Mouse (Mus musculus): ENCODE data around the gene Olfr437. TPM values are rescaled to one million over a fixed set of nuclear protein-coding genes. Genes with fewer than 3 reads are reported as not detected.
"Not testable (repeated sequence)": the region's sequence is repeated elsewhere in the genome, so short reads cannot be mapped to it uniquely, and the experiment has no call there.

The Olfr437 gene
- not detected for total RNA-seq (2021)
- long read RNA-seq, experiment 1, result 0 reads
- long read RNA-seq, experiment 2, result 0 reads

- DNase-seq (ENCODE audit: low spot score in 2 of 2), result no peak
These were observed at the start of gene Olfr437 for GRCm38 (mm10) chr6:43162982-43163381. Gene Olfr437 (plus strand): TSS chr6:43163282.

DNA sequence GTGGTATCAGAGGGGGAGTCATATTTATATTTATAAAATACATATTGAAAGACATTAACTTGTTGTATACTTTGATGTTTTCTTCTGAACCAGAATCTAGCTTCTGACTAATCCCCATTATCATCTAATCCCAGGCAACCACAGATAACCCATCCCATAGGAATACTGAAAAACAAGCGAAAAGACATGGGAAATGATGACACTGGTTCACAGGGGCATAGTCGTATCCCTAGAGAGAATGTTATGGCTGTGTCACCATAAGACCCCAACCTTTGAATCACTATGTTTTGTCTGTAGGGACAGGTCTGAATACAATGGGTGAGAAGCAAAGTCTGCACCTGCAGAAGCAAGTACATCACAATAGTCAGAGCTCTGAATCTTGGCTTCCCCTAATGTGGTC lies 16.8 kb upstream of the Olfr437 start, which contains the start of gene Olfr237-ps1:
TSS of gene Olfr237-ps1 (plus strand) at position 301 of the 400 bp plus-strand sequence.
- not testable (repeated sequence) for DNase-seq (ENCODE audit: low spot score in 2 of 2)

DNA sequence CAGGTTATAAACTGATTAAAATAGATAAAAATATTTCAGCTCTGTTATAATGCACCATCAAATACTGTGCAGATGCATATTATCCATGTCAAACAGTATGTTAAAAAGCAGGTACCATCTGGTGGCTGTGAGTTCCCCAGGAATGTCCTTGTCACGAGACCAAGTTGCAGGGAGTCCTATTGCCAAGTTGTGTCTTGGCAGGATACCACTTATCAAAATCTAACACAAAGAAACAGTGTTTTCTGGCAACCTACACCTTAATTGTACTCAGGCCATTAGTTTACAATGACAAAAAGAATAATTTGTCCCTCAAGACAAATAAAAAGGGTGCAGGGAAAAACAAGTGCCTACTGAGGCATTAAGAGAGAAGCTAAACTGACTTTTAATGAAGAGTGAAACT lies 3.6 kb upstream of the Olfr437 start:
- no peak for DNase-seq (ENCODE audit: low spot score in 2 of 2)

DNA sequence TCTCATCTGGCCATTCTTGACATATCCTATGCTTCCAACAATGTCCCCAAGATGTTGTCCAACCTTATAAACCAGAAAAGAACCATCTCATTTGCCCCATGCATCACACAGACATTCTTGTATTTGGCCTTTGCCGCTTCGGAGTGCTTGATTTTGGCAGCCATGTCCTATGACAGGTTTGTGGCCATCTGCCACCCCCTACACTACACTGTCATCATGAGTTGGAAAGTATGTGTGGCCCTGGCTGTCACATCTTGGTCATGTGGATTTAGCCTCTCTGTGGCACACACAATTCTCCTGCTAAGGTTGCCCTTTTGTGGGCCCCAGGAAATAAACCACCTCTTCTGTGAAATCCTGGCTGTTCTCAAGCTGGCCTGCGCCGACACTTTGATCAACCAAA lies 4.2 kb downstream of the Olfr437 start:
- no peak for DNase-seq (ENCODE audit: low spot score in 2 of 2)

DNA sequence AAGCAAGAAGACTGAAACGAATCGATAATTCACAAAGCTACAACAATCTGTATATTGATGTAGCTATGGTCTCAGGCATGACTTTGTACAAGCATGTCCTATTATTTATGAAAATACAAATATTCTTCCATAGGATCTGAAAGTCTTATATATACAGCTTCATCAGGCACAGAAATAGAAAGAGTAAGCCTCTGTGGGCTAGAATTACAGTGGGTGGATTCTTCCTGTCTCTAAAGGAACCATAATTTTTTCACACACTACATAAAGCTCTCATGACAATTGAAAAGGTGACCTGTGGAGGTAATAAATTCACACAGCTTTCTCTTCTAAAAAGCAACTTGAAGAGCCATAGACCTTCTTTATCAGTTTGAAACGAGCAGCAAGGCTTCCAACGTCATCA lies 8.8 kb downstream of the Olfr437 start, which contains the start of gene Olfr13:
TSS of gene Olfr13 (plus strand) at position 301 of the 400 bp plus-strand sequence.
- no peak for DNase-seq (ENCODE audit: low spot score in 2 of 2)

DNA sequence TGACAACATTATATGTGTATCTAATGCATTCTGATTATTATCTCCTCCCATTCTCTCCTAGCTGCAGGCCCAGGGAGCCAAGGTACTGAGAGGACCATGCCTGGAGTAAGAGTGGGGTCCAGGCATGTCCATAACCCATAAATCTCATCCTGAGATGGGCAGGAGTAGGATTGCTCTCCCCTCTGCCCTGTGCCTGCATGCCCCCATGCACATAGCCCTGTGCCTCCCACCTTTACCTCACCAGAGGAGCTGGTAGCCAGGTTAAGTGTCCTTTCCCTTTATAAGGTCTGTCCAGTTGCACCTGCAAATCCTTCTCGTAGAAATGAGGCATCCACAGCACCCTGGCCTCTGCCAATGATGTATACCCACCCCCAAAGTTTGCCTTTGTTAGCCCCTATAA lies 15.0 kb downstream of the Olfr437 start:
- no peak for DNase-seq (ENCODE audit: low spot score in 2 of 2)

DNA sequence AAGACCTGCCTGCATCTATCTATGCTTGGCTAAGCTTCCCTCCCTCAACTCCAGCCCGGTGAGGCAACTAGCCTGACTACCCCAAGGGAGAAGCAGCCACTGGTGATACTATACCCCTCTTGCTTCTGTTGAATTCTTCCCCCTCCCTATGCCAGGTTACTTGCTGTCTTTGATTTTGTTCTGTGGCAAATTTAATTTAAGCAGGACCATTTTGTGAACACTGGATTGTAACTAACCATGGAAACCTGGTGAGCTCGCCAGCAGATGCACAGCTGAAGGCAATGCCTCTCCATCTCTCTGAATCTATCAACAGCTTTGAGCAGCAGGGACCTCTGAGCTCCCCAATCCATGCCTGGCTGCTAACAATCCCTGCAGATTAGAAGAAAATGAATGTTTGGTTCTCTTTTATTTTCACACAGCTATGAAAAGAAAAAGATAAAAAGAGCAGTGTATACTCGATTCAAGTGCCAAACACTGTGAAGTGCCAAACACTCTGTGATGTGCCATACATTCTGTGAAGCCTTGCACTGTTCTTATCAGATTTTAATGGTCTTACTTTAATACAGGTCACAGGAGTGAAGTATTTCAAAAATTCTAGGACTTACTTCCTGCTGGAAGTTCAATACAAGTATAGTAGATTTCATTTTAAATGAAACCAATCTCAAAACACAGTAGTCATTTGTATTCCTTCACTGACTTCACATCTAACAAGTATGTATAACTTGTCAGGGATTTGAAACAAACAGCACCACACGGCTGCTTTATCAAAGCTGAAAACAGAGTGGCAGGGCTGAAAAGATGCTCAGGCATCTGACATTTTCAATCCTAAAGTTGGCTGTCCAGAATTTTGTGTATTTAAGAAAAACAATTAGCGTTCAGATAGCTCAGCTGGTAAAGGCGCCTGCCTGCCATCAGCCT lies 15.8 kb downstream of the Olfr437 start:
- no peak for DNase-seq (ENCODE audit: low spot score in 2 of 2)

DNA sequence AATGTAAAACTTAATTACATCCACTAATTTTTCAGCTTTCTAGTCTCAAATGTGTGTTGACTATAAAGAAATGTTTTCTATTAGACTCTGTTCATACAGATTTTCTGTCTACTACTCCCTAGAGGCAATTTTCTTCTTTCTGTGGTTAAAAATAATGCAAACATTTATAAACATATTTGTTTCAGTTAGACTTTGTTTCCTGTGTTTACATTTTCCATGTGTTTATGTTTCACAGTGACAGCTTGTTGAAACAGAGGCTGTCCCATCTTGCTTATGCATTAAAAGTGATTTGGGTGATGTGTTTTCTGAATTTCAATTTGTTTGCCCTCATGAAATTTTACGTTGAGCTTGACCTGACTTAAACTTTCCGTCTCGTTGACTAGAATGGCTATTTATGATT lies 27.9 kb downstream of the Olfr437 start:
- DNase-seq (ENCODE audit: low spot score in 2 of 2), result no peak

DNA sequence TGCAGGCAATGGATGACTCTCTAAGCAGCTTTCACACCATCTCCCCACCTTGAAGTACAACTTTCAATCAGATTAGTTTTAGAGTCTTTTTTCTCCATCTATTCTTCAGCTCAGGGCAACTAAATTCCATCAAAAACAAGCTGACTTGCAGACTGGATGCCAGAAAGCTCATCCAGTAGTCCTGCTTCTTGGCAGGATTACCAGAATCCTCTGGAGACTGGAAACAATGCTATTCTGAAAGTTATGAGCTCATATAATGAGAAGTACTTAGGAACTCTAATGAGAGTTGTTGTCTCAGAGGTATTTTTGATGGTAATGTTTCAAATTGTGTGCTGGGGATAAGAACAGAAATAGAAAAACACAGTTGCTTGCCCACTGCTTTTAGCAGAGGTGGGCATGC lies 33.7 kb downstream of the Olfr437 start, which contains the start of gene Olfr435:
TSS of gene Olfr435 (plus strand) at position 366 of the 400 bp plus-strand sequence.
- no peak for DNase-seq (ENCODE audit: low spot score in 2 of 2)

DNA sequence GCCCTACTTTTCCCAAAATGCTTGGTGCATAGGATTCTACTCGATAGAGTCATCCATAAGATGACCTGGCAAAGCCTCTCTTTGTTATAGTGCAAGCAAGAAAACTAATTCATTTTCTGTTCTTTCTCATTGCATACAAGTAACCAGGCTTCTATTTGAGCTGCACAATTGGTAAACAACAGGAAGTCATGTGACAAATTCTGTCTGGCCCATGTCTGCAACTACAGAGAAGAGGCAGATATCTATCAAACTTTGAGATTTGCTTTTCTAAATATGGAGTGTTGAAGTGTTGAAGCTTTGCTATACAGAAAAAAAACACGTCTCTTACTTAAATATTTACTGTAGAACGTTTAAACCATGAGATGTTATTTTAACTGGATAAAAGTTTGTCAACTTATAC lies 35.0 kb downstream of the Olfr437 start:
- no peak for DNase-seq (ENCODE audit: low spot score in 2 of 2)

- no peak for DNase-seq (ENCODE audit: low spot score in 2 of 2)
These were observed 39.7 kb downstream of the Olfr437 start for GRCm38 (mm10) chr6:43202786-43203185.

GRCm38 (mm10) chr6:43205355-43205754 lies 42.3 kb downstream of the Olfr437 start:
- no peak for DNase-seq (ENCODE audit: low spot score in 2 of 2)

DNA sequence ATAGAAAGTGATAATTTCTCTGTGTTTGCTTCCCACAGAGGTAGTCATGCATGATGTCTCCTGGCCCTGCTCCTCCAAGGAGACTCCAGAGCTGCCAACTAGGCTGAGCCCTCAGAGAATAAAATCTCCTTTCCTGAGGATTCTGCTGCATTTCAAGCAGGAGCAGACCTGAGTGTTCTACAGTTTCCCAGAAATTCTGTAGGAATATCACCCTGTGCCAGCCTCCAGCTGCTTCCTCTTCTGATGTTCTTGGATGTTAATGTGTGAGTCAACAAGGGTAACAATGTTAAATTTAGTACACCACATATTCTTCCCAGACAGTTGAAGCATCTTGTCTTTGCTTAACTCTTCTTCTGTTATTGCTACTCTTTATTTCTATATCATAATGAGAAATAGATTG lies 49.8 kb downstream of the Olfr437 start, which contains the start of gene Olfr434:
TSS of gene Olfr434 (plus strand) at position 149 of the 400 bp plus-strand sequence.
- peak; percentile 24 to 52 for DNase-seq (ENCODE audit: low spot score in 2 of 2)

Other genes starting within 250 kb of the Olfr437 start
- gene Olfr446, start 241.9 kb upstream of the Olfr437 start, total RNA-seq (2021), result not detected
- gene Olfr444, start 214.2 kb upstream of the Olfr437 start, total RNA-seq (2021), result not detected
- not detected for gene Olfr441, start 56.9 kb upstream of the Olfr437 start, total RNA-seq (2021)
- not detected for gene Olfr237-ps1, start 16.7 kb upstream of the Olfr437 start, total RNA-seq (2021)
- not detected for gene Olfr13, start 8.9 kb downstream of the Olfr437 start, total RNA-seq (2021)
- not detected for gene Olfr435, start 33.9 kb downstream of the Olfr437 start, total RNA-seq (2021)
- gene Olfr434, start 49.7 kb downstream of the Olfr437 start, total RNA-seq (2021), result not detected
- gene Olfr47, start 68.2 kb downstream of the Olfr437 start, total RNA-seq (2021), result not detected
- 1 to 10 TPM; 2.6 to 3.1 TPM for gene Arhgef5, start 102.3 kb downstream of the Olfr437 start, total RNA-seq (2021)
- not detected for gene Nobox, start 146.3 kb downstream of the Olfr437 start, total RNA-seq (2021)